Mouse (Mus musculus): ENCODE data around the gene Mybphl. TPM values are rescaled to one million over a fixed set of nuclear protein-coding genes. Genes with fewer than 3 reads are reported as not detected.

Mybphl gene
- polyA plus RNA-seq, 1 experiment from 2014 or later: not detected

GRCm38 (mm10) chr3:108392793-108393192 is 28.1 kb downstream of the Mybphl start:
- no peak overlapping the region for H3K4me3 ChIP-seq
- H3K4me1 ChIP-seq: peaks cover 22% of the 10 kb centered on the region; the same call in 1 of the 2 replicates
- no peaks in the 10 kb centered on the region for H3K27me3 ChIP-seq
- no peaks in the 10 kb centered on the region for H3K9me3 ChIP-seq
- 0 out of 2 replicates have a peak overlapping the region, but pooled peaks have one; percentile 12 for H3K9ac ChIP-seq
- 54% methylated on average over 15 of the region's 15 CpGs for WGBS
- peak overlapping the region; percentile 32 for H3K4me2 ChIP-seq
- H3K36me3 ChIP-seq: peaks cover 21% of the 10 kb centered on the region
- no peak for ATAC-seq (ENCODE audit: insufficient number of reproducible peaks, insufficient read depth, low FRiP score, low TSS enrichment, low read depth)
- no peak overlapping the region for H3K27ac ChIP-seq

- WGBS: 83% methylated on average over 9 of the region's 9 CpGs
- H3K4me1 ChIP-seq: peaks cover 7% of the 10 kb centered on the region
- H3K4me2 ChIP-seq: no peak overlapping the region
- no peak overlapping the region for H3K4me3 ChIP-seq
- no peaks in the 10 kb centered on the region for H3K27me3 ChIP-seq
- H3K9ac ChIP-seq: no peak overlapping the region
- peaks cover 33% of the 10 kb centered on the region for H3K36me3 ChIP-seq
- no peak overlapping the region for H3K27ac ChIP-seq
- no peak for ATAC-seq (ENCODE audit: insufficient number of reproducible peaks, insufficient read depth, low FRiP score, low TSS enrichment, low read depth)
- H3K9me3 ChIP-seq: no peaks in the 10 kb centered on the region
These were observed 33.6 kb downstream of the Mybphl start for GRCm38 (mm10) chr3:108398281-108398680.

DNA sequence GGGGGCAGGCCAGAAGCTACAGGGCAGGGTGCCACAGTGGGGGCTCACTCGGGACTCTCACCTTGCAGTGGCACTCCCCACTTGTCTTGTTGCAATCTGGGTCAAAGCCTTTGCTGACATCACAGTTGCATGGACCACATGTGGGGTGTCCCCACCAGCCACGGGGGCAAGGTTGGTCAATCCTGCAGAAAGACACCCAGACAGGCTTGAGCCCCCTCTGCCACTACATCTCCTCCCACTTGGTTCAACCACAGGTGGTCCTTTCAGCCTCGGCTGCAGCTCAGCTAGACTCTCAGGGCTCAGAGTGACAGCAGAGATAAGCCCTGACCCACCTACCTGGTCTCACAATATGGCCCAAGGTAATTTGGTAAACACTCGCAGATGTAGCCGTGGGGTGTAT is 35.7 kb downstream of the Mybphl start:
- Histone ChIP-seq H3K9ac (no peak overlapping the region), H3K27me3 (no peaks in the 10 kb centered on the region), H3K27ac (no peak overlapping the region), H3K4me1 (peaks cover 10% of the 10 kb centered on the region), H3K36me3 (peaks cover 37% of the 10 kb centered on the region), H3K4me3 (no peak overlapping the region), H3K9me3 (no peaks in the 10 kb centered on the region), H3K4me2 (no peak overlapping the region)
- 86% methylated on average over 5 of the region's 5 CpGs for WGBS
- no peak for ATAC-seq (ENCODE audit: insufficient number of reproducible peaks, insufficient read depth, low FRiP score, low TSS enrichment, low read depth)

- peak overlapping the region; percentile 54 for H3K9ac ChIP-seq
- 37% methylated on average over 22 of the region's 22 CpGs for WGBS
- peak overlapping the region; percentile 50 for H3K4me2 ChIP-seq
- H3K4me1 ChIP-seq: peaks cover 13% of the 10 kb centered on the region
- no peaks in the 10 kb centered on the region for H3K27me3 ChIP-seq
- peaks cover 30% of the 10 kb centered on the region for H3K36me3 ChIP-seq
- ATAC-seq (ENCODE audit: insufficient number of reproducible peaks, insufficient read depth, low FRiP score, low TSS enrichment, low read depth): peak; percentile 84
- H3K27ac ChIP-seq: peak overlapping the region; percentile 8; the same call in 1 of the 2 replicates
- H3K4me3 ChIP-seq: peak overlapping the region; percentile 18
- no peaks in the 10 kb centered on the region for H3K9me3 ChIP-seq
These were observed 37.2 kb downstream of the Mybphl start for GRCm38 (mm10) chr3:108401692-108402527.

DNA sequence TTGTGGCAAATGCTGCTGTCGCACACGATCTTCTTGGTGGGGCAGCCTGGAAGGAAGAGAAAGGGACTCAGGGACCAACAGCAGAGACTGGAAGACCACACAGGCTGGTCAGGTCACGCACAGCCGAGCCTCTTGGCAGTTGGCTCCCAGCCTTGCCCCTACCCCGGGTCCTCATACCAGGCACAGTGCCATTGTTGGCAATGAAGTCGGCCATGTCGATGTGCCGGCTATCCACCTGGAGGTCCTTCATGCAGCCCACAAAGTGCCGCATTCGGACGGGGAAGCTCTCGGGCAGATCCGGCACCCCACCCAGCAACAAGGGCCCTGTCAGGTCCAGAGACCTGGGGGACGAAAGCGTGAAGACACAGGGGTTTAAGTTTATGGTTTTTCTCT is 37.8 kb downstream of the Mybphl start:
- no peak for ATAC-seq (ENCODE audit: insufficient number of reproducible peaks, insufficient read depth, low FRiP score, low TSS enrichment, low read depth)
- H3K27ac ChIP-seq: peak overlapping the region; percentile 8; the same call in 1 of the 2 replicates
- WGBS: 88% methylated on average over 15 of the region's 15 CpGs
- H3K4me2 ChIP-seq: no peak overlapping the region
- H3K36me3 ChIP-seq: peaks cover 34% of the 10 kb centered on the region
- H3K4me3 ChIP-seq: no peak overlapping the region
- no peak overlapping the region for H3K9ac ChIP-seq
- no peaks in the 10 kb centered on the region for H3K9me3 ChIP-seq
- H3K27me3 ChIP-seq: no peaks in the 10 kb centered on the region
- H3K4me1 ChIP-seq: peaks cover 13% of the 10 kb centered on the region

DNA sequence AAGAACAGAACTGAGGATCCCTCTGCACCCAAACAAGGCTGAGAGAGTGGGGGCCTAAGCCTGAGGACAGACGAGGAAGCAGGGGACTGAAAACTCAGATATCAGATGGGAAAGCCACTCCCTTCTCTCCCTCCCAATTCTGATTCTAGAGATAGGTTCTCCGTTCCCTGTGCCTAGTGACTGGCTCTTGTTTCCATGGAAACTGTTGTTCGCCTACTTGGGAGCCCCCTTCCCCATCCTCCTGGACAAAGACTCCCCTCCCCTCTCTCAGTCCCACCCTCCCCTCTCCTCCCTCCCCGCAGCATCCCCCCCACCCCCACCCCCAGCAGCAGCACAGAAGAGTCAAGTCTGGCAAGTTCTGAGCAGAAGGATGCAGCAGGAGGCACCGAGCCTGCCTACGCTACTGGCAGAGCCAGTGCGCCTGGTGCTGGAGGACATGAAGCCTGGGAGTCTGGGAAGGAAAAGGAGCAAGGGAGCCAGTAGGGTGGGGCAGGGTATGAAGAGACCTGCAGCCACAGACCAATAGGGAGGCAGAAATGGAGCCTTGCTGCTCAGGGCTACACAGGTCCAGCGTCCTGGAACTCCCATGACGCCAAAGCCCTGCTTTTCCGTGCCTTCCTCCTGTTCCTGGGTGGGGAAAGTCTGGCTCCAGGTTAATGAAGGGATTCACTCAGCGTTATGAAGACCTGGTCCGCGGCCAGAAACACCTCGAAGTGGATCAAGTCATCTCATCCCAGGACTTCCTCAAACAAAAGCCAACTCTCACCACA is 41.0 kb downstream of the Mybphl start:
- 43% methylated on average over 14 of the region's 14 CpGs for WGBS
- H3K4me1 ChIP-seq: peaks cover 22% of the 10 kb centered on the region
- H3K27ac ChIP-seq: no peak overlapping the region; the same call in 1 of the 2 replicates
- H3K27me3 ChIP-seq: no peaks in the 10 kb centered on the region
- H3K9me3 ChIP-seq: no peaks in the 10 kb centered on the region
- H3K4me3 ChIP-seq: no peak overlapping the region
- H3K36me3 ChIP-seq: peaks cover 18% of the 10 kb centered on the region
- H3K9ac ChIP-seq: no peak overlapping the region
- ATAC-seq (ENCODE audit: insufficient number of reproducible peaks, insufficient read depth, low FRiP score, low TSS enrichment, low read depth): no peak
- no peak overlapping the region for H3K4me2 ChIP-seq

- Histone ChIP-seq H3K4me2 (no peak overlapping the region), H3K36me3 (peaks cover 18% of the 10 kb centered on the region), H3K27me3 (no peaks in the 10 kb centered on the region), H3K27ac (no peak overlapping the region; the same call in 1 of the 2 replicates), H3K9me3 (no peaks in the 10 kb centered on the region), H3K4me3 (no peak overlapping the region), H3K4me1 (peaks cover 27% of the 10 kb centered on the region), H3K9ac (0 out of 2 replicates have a peak overlapping the region, but pooled peaks have one; percentile 17)
- WGBS: 92% methylated on average over 24 of the region's 24 CpGs
- ATAC-seq (ENCODE audit: insufficient number of reproducible peaks, insufficient read depth, low FRiP score, low TSS enrichment, low read depth): no peak
These were observed 41.7 kb downstream of the Mybphl start for GRCm38 (mm10) chr3:108406306-108406885.

DNA sequence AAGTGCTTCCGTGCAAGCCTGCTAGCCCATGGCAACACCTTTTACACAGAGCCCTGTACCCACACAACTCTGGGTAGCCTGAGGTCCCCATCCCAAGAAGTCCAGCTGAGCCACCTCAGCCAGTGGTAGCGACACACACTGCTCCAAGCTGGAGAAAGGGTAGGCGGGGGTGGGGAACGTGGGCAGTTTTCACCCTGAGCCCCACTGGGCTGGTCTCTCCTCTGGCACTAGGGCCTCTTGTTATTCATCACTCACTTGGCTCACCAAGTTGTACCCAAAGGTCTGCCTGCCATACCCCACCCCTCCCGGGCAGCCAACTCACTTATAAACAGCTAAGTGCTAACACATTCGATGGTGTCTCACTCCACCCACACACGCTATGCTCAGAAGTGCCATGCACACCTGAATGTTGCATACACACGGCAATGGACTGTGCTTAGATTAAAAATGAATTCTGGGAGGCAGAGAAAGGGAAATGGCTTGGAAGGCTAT is 43.9 kb downstream of the Mybphl start:
- WGBS: 91% methylated on average over 8 of the region's 8 CpGs
- H3K36me3 ChIP-seq: peaks cover 37% of the 10 kb centered on the region
- ATAC-seq (ENCODE audit: insufficient number of reproducible peaks, insufficient read depth, low FRiP score, low TSS enrichment, low read depth): no peak
- H3K9me3 ChIP-seq: peaks cover 9% of the 10 kb centered on the region
- no peak overlapping the region for H3K4me2 ChIP-seq
- H3K9ac ChIP-seq: no peak overlapping the region
- no peaks in the 10 kb centered on the region for H3K27me3 ChIP-seq
- no peak overlapping the region for H3K27ac ChIP-seq
- H3K4me3 ChIP-seq: no peak overlapping the region
- peaks cover 28% of the 10 kb centered on the region for H3K4me1 ChIP-seq

DNA sequence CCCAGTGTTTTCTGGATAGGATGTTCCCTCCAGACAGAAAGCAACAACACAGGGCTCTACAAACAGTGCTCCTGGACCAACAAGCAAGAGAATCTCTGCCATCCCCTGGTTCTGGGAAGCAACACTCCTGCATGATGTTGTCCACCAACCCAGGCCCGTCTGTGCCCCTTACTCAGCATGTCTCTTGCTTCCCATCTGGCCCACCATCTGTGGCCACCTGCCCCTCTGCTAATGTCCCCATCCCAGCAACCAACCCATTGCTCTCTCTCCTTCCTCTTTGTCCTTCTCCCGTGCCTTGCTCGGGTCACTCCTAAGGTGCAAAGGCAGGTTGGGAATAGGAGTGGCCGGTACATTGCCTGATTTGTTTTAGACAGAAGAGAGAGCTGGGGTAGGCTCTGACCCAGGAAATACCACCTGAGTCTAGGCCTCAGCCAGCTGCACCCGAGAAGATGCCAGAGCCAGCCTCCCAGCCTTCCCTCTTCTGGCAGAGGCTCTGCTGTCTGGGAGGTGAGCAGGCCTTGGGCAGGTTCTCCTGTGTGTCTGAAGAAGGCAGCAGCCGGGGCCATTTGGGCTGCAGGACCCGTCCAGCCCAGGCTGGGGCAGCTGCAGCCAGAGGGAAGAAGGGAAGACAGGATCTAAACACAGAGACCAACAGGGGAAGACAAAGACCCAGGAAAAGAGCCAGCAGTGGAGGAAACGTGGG is 45.1 kb downstream of the Mybphl start:
- peaks cover 41% of the 10 kb centered on the region for H3K36me3 ChIP-seq
- 0 out of 2 replicates have a peak overlapping the region, but pooled peaks have one; percentile 11 for H3K27ac ChIP-seq
- peaks cover 6% of the 10 kb centered on the region for H3K27me3 ChIP-seq
- peak overlapping the region; percentile 44 for H3K4me2 ChIP-seq
- H3K9me3 ChIP-seq: peaks cover 18% of the 10 kb centered on the region
- no peak overlapping the region for H3K4me3 ChIP-seq
- no peak for ATAC-seq (ENCODE audit: insufficient number of reproducible peaks, insufficient read depth, low FRiP score, low TSS enrichment, low read depth)
- peaks cover 30% of the 10 kb centered on the region for H3K4me1 ChIP-seq
- H3K9ac ChIP-seq: peak overlapping the region; percentile 61
- WGBS: 53% methylated on average over 8 of the region's 8 CpGs

- ATAC-seq (ENCODE audit: insufficient number of reproducible peaks, insufficient read depth, low FRiP score, low TSS enrichment, low read depth): no peak
- Histone ChIP-seq H3K27ac (0 out of 2 replicates have a peak overlapping the region, but pooled peaks have one; percentile 11), H3K4me3 (0 out of 2 replicates have a peak overlapping the region, but pooled peaks have one; percentile 17), H3K4me1 (peaks cover 32% of the 10 kb centered on the region), H3K4me2 (peak overlapping the region; percentile 44), H3K27me3 (peaks cover 11% of the 10 kb centered on the region), H3K36me3 (peaks cover 41% of the 10 kb centered on the region), H3K9ac (peak overlapping the region; percentile 61; the same call in 1 of the 2 replicates), H3K9me3 (peaks cover 18% of the 10 kb centered on the region)
- 15% methylated on average over 5 of the region's 5 CpGs for WGBS
These were observed 45.6 kb downstream of the Mybphl start for GRCm38 (mm10) chr3:108410359-108410714.

Measured in embryonic facial prominence, embryonic 13.5 days (tissue).